Mouse (Mus musculus) left cerebral cortex, adult 18-20 months (tissue): Measurements from ENCODE around the gene Gemin4. TPM values are rescaled to one million over a fixed set of nuclear protein-coding genes. Genes with fewer than 3 reads are reported as not detected.

Experiments
- DNase-seq, 2 experiments: peaks; one replicate each; pipeline ENCODE4 v3.0.0; 2021 to 2022; ENCODE audit warnings: low spot score in 2 of 2, mixed read lengths in 1 of 2
- long read RNA-seq, 2 experiments: library from polyadenylated mRNA; stranded (forward); transcript quantifications; one replicate each; pipeline ENCODE4 v2.0.0; 2021
- total RNA-seq, 2 experiments: library from RNA; stranded (reverse); gene quantifications; 2 replicates each; pipeline ENCODE4 v1.2.3; 2021

The Gemin4 gene
- 1 to 10 TPM; 5.6 to 7.7 TPM for total RNA-seq
- long read RNA-seq, experiment 1, transcript Gemin4-201 (2 exons, 3,540 nt) = major isoform, 10 of 14 reads
- long read RNA-seq, experiment 1, partial matches to known transcripts = 0 of 14 reads
- long read RNA-seq, experiment 1, other reads (novel, unspliced or antisense) = 4 of 14 reads
- long read RNA-seq, experiment 2, transcript Gemin4-201 (2 exons, 3,540 nt) = major isoform, 5 of 5 reads
- long read RNA-seq, experiment 2, partial matches to known transcripts = 0 of 5 reads
- long read RNA-seq, experiment 2, other reads (novel, unspliced or antisense) = 0 of 5 reads

- DNase-seq = peak; percentile 97 to 99
Observed at GRCm38 (mm10) chr11:76217390-76217800, at the start of gene Gemin4, which contains the start of gene Dbil5. Gene Gemin4 (minus strand): TSS chr11:76217664. Gene Dbil5 (plus strand): TSS chr11:76217608.

DNA sequence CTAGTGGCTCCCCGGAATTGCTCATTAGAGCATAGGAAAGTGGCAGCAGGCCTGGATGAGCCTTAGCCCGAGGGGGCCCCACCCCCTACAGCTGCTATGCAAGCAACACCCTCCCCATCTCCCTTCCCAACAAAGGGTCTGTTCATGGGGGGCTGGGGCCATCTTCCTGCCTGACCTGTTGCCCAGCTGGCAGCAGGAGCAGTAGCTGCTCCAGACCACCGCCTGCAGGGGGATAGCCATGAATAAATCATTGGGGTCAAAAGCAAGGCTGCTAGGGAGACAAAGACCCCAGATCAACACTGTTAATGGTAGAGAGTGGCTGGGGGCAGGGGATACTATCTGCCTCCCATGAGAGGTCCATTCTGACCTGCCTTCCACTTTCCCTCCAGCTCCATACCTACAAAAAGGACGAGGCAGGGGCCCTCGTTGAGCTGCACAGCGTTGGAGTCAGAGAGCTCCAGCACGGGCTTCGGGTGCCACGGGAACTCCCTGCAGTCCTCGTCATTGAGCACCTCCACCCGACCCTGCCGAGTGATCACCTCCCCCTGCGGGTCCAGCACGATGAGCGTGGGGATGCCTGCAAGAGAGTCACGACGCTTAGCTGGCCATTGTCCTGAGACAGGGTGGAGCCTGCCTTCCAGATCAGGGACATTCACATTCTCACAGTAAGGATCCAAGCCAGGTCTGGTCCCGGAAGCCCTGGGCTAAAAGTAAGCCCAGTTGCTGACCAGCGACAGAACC lies 45.3 kb upstream of the Gemin4 start:
- no peak for DNase-seq

GRCm38 (mm10) chr11:76261224-76261623 lies 43.8 kb upstream of the Gemin4 start:
- DNase-seq = no peak

DNA sequence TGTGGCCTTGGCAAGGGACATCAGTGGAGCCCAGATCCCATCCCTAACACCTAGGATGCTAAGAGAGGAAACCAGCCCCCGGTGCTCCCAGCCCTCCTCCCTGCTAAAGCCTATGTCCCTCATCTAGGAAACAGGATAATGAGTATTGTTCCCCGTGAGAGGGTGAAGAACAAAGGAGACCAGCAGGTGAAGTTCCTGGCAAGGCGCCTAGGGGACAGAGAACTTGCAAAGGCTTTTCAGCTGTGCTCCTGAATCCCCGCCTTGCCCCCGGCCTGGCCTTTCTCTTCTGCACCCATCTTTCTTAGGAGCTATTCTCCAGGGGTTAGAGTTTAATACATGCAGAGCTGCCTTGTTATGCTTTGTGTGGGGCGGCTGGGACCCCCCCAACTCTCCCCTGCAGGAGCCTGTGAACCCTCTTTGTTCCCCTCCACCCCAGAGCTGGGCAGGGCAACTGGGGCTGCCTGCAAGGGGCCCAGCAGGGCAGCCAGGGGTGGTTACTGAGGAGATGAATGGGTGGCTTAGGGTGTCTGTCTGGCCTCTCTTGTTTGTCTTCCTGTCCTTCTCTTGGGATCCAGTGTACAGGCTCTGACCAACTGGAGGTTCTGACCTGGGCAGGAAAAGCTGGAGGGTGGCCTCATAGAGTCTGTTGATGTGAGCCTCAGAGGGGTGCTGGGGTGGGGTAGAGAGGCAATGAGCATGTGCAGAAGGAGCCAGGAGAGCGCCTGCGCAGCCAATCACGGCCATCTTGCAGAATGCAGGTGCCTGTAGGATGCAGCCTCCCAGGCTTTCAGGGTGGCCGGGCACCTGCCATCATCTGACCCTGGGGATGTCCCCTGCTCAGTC lies 43.0 kb upstream of the Gemin4 start:
- no peak for DNase-seq

DNA sequence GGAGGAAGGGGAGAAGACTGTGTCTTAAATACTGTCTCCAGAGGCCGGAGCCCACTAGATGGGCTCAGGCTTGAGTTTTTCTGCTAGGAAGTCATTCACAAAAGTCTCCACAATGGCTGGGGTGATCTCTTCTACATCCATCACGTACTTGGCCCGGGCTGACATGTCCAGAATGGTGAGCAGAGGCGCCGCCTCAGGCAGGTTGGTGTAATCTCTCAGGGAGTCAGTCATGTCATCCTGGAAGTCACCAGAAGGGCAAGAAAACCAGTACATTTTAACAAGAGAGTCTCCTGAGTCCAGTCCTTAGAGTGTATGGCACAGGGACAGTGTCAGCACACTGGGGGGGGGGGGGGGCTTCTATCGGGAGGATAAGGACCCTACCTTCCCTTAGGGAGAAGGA lies 41.0 kb upstream of the Gemin4 start:
- DNase-seq = no peak

DNA sequence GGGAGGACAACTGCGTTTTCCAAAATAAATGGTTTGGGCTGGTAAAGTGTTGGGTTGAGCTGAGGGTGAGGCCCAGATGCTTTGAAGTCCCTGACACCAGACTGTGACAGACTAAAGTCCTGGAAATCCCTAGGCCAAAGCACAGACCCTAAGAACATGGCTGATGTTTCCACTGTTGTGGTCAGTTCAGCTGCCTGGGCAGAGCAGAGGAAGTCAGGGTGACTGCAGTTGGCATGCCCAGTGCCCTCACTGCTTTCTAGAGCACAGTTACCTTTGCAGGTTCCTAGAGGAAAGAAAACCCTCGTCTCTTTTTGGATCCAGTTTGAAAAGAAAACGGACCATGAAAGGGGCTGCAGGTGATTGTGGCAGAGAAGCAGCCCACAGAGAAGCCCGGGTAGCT lies 39.9 kb upstream of the Gemin4 start:
- no peak for DNase-seq

DNA sequence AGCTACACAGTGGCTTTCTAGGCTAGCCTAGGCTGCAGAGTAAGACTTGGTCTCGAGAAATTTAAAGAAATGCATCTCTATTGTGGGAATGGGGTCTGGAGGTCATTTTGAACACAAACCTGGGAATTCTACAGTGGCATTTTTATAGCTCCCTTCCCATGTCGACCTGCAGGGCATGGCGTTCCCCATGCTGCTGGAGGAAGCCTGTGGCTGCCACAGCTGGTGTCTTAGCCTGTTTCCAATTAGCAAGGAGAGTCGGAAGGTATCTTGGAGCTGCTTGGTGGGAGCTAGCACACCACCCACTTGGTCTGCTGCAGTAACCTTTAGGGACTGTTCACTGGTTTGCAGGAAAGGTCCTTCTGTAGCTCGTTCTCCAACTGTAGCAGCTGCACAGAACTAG lies 38.7 kb upstream of the Gemin4 start:
- no peak for DNase-seq

GRCm38 (mm10) chr11:76255431-76256001 lies 38.1 kb upstream of the Gemin4 start:
- peak in 1 of 2 experiments; percentile 11 for DNase-seq

DNA sequence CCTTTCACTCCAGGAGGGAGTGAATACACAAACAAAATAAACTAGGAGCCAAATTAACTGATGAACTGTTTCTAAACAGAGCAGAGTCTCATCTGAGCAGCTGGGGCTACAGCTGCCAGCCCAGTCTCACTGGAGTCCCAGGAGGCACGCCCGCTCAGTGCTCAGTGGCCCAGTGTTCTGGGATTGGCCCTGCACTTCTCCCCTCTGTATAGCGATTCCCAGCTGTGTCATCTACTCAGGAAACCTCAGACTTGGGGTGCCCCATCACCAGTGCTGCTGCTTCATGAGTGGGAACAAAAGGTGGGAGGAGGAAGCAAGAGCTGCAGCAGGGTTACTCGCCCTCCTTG lies 36.4 kb upstream of the Gemin4 start:
- DNase-seq = no peak

GRCm38 (mm10) chr11:76253145-76253917 lies 35.9 kb upstream of the Gemin4 start:
- peak; percentile 83 to 88 for DNase-seq

GRCm38 (mm10) chr11:76252036-76252435 lies 34.6 kb upstream of the Gemin4 start:
- DNase-seq = no peak

GRCm38 (mm10) chr11:76247239-76247638 lies 29.8 kb upstream of the Gemin4 start:
- DNase-seq = no peak

GRCm38 (mm10) chr11:76246439-76246838 lies 29.0 kb upstream of the Gemin4 start:
- no peak for DNase-seq

GRCm38 (mm10) chr11:76243811-76244546 lies 26.5 kb upstream of the Gemin4 start:
- no peak for DNase-seq

- peak; percentile 94 to 95 for DNase-seq
Observed at GRCm38 (mm10) chr11:76242901-76243810, 25.7 kb upstream of the Gemin4 start, which contains the start of the genes Mrm3 and Glod4. Gene Mrm3 (plus strand): TSS chr11:76243715. Gene Glod4 (minus strand): TSS chr11:76243725.

- no peak for DNase-seq
Observed at GRCm38 (mm10) chr11:76239750-76240149, 22.3 kb upstream of the Gemin4 start.

- DNase-seq = no peak
Observed at GRCm38 (mm10) chr11:76236136-76236535, 18.7 kb upstream of the Gemin4 start.

GRCm38 (mm10) chr11:76225051-76225450 lies 7.6 kb upstream of the Gemin4 start:
- DNase-seq = no peak

- no peak for DNase-seq
Observed at GRCm38 (mm10) chr11:76224631-76225030, 7.2 kb upstream of the Gemin4 start.
